Mouse (Mus musculus) limb, embryonic 14.5 days (tissue): Measurements from ENCODE around the gene Smoc1. TPM values are rescaled to one million over a fixed set of nuclear protein-coding genes. Genes with fewer than 3 reads are reported as not detected.

Experiments used
- ATAC-seq: fragments of 200-750 bp; cut with Nextera tagmentation; 2 replicates; pipeline ENCODE4 v1.8.0; 2017; ENCODE audit warnings: low read depth, moderate number of reproducible peaks, moderate TSS enrichment; ENCODE audit not compliant: low FRiP score
- DNase-seq: peaks from one replicate; pipeline ENCODE4 v3.0.0-alpha.2; 2015; ENCODE audit warnings: low spot score
- H3K27ac ChIP-seq: fragments of 300-500 bp; sonication (generic); replicated peaks from 2 replicates; pipeline ENCODE4 v1.5.1; 2014; ENCODE audit warnings: low read depth, mild to moderate bottlenecking, low read length, moderate library complexity, mixed read lengths
- H3K27me3 ChIP-seq: fragments of 300-500 bp; sonication (generic); 2 replicates; pipeline ENCODE4 v1.6.1; 2014; ENCODE audit warnings: low read length, mixed read lengths; ENCODE audit not compliant: control insufficient read depth, insufficient read depth
- H3K36me3 ChIP-seq: fragments of 300-500 bp; sonication (generic); 2 replicates; pipeline ENCODE4 v1.6.1; 2014; ENCODE audit warnings: mild to moderate bottlenecking, low read length, moderate library complexity, mixed read lengths; ENCODE audit not compliant: control insufficient read depth, insufficient read depth
- H3K4me1 ChIP-seq: fragments of 300-500 bp; sonication (generic); 2 replicates; pipeline ENCODE4 v1.6.1; 2014; ENCODE audit warnings: antibody characterized with exemption, low read length, mixed read lengths; ENCODE audit not compliant: control insufficient read depth, insufficient read depth
- H3K4me2 ChIP-seq: fragments of 300-500 bp; sonication (generic); replicated peaks from 2 replicates; pipeline ENCODE4 v1.6.1; 2014; ENCODE audit warnings: low read depth, mild to moderate bottlenecking, low read length, moderate library complexity; ENCODE audit not compliant: severe bottlenecking
- H3K4me3 ChIP-seq: fragments of 300-500 bp; sonication (generic); replicated peaks from 2 replicates; pipeline ENCODE4 v1.5.1; 2014; ENCODE audit warnings: low read length
- H3K9ac ChIP-seq: fragments of 300-500 bp; sonication (generic); 2 replicates; pipeline ENCODE4 v1.6.1; 2014; ENCODE audit warnings: mild to moderate bottlenecking, low read depth, low read length, moderate library complexity; ENCODE audit not compliant: severe bottlenecking
- H3K9me3 ChIP-seq: fragments of 300-500 bp; sonication (generic); 2 replicates; pipeline ENCODE4 v1.6.1; 2016; ENCODE audit warnings: low read length; ENCODE audit not compliant: control insufficient read depth
- POLR2A ChIP-seq: fragments of 200-500 bp; IDR thresholded peaks from 2 replicates; pipeline ENCODE4 v1.8.0; 2012; ENCODE audit warnings: inconsistent platforms, mild to moderate bottlenecking, moderate library complexity, borderline replicate concordance; ENCODE audit not compliant: insufficient read depth, insufficient read length; ENCODE audit errors: extremely low read depth
- WGBS: fragments of 180-500 bp; shearing (Covaris S2); extraction: QIAGEN DNeasy Blood & Tissue Kit; methylation state at CpG from one replicate; pipeline ENCODE4 v1.1.7; 2014; 5-methylcytosine and 5-hydroxymethylcytosine counted together
- polyA plus RNA-seq, 2 experiments: library from polyadenylated mRNA; depleted of rRNA in 1 of 2; stranded (reverse) in 1 of 2; unstranded in 1 of 2; fragments of >200 nt; fragmentation: Nextera tagmentation in 1 of 2; extraction: Ambion mirVana in 1 of 2; gene quantifications; 2 replicates each; pipeline versions ENCODE4 v1.2.1 to v1.2.3; 2012 to 2014

The Smoc1 gene
- polyA plus RNA-seq, 2 experiments, result 8.1 to 16.3 TPM

DNA sequence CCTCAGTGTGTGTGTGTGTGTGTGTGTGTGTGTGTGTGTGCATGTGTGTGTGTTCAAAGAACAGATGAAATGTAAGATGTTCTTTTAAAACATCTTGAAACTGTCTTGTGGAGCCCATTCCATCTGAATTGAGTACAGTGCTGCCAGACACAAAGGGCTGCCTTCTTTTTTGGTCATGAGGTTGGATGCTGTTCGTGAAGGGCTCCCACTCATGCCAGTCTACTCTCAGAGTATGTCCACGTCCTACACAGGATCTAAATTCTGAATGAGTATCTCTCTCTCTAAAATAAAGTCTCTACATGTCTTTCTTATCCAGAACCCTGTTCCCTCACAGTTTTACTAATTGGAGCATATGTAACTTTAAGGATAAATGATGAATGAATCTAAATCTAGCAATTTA lies 182.0 kb downstream of the Smoc1 start:
- no peak for TF ChIP-seq POLR2A
- no peak for ATAC-seq
- WGBS, result 55% methylated on average over 2 of the region's 2 CpGs

DNA sequence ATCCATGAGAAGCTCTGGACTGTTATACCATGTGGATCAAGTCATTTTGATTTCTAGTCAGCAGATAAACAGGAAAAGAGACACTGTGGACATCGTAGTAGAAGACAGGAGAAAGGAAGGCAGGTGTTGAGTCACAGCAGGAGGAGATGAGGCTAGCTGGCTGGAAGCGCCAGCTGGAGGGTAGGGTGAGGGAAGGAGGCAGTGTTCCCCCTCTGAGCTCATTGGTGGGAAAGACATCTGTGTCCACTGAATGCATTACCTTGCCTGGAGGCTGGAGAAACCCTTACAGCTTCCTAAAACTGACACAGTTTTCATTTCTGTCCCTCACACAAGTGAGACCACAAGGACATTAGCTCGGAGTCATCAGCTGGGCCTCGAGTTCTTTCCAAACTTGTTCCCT lies 192.7 kb downstream of the Smoc1 start:
- Histone ChIP-seq H3K4me2 (no peak overlapping the region), H3K27ac (no peak overlapping the region), H3K4me1 (no peaks in the 10 kb centered on the region), H3K4me3 (no peak overlapping the region), H3K36me3 (no peaks in the 10 kb centered on the region), H3K27me3 (no peaks in the 10 kb centered on the region), H3K9ac (no peak overlapping the region), H3K9me3 (no peaks in the 10 kb centered on the region)
- TF ChIP-seq POLR2A, result no peak
- ATAC-seq (no peak), DNase-seq (no peak)
- WGBS, result 70% methylated on average over 4 of the region's 4 CpGs

More for the DNA sequence above, 182.0 kb downstream of the Smoc1 start:
- Histone ChIP-seq H3K9ac (no peak overlapping the region), H3K27me3 (no peaks in the 10 kb centered on the region), H3K27ac (no peak overlapping the region), H3K36me3 (no peaks in the 10 kb centered on the region), H3K4me2 (no peak overlapping the region), H3K4me3 (no peak overlapping the region), H3K4me1 (no peaks in the 10 kb centered on the region), H3K9me3 (no peaks in the 10 kb centered on the region)
- DNase-seq, result no peak

DNA sequence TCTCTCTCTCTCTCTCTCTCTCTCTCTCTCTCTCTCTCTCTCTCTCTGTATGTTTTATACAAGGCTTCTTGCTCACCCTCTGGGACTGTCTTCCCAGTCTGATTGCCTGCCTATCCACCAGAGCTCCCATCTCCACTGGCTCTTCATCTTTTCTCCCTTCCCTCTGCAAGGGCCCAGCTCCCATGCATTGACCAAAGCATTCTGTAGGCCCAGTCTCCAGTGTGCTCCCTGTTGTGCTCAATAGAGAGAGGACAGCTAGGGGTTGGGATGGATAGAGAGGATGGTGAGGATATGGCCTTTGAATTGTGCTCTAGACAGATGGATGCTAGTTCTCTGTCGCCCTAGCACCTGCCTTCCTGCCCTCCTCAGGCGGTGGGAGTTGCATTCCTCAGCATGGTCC lies 196.7 kb downstream of the Smoc1 start:
- ATAC-seq (no peak), DNase-seq (no peak)
- no peak for TF ChIP-seq POLR2A
- Histone ChIP-seq H3K27ac (no peak overlapping the region), H3K27me3 (no peaks in the 10 kb centered on the region), H3K4me2 (no peak overlapping the region), H3K4me3 (no peak overlapping the region), H3K9me3 (no peaks in the 10 kb centered on the region), H3K36me3 (no peaks in the 10 kb centered on the region), H3K9ac (no peak overlapping the region), H3K4me1 (no peaks in the 10 kb centered on the region)
- 77% methylated on average over 2 of the region's 2 CpGs for WGBS

DNA sequence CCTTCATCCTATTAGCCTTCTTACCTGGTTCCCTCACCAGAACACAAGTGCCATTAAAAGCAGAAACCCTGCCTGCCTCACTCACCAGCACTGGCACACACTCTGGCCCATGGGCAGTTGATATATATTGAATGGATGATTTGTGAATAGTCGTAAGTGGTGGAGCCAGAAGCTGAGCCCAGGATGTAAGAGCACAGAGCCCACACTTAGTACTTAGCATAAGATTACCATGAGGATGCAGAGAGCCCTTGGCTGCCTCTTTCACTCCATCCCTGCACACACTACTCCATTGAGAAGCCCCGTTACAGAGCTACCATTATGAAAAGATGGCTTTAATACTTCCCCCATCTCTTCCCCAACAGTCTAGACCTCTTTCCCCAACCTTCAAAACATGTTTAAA lies 198.2 kb downstream of the Smoc1 start:
- WGBS, result 64% methylated on average over 2 of the region's 2 CpGs
- Histone ChIP-seq H3K27me3 (no peaks in the 10 kb centered on the region), H3K27ac (no peak overlapping the region), H3K4me1 (no peaks in the 10 kb centered on the region), H3K9me3 (no peaks in the 10 kb centered on the region), H3K4me3 (no peak overlapping the region), H3K4me2 (no peak overlapping the region), H3K9ac (no peak overlapping the region), H3K36me3 (no peaks in the 10 kb centered on the region)
- TF ChIP-seq POLR2A, result no peak
- DNase-seq, result no peak
- ATAC-seq, result no peak

DNA sequence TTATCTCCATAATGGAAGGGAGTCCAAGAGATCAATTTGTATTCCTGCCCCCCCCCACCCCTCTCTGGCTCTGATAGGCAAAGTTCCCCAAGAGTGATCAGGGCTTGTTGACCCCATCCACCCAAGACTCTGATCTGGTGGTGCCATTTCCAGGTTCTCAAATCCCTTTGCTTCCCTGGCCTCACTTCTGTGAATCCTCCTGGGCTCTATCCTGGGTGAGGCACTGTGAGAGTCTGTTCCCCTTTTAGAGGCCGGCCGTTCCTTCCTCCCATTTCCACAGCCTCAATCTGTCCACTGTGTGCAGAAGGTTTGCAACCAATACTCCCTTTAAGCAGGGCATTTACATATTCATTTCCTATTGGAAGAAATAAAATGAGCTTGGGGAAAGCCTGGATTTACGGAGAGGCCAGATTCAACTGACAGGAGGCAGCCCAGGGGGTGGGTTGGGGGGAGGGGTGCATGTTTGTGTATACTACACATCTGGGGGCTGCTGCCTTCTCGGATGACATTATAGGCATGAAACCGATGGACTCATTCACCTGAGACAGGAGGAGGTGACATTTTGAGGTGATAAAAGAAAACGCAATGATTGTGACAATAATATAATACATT lies 199.5 kb downstream of the Smoc1 start:
- DNase-seq, result no peak
- WGBS, result 27% methylated on average over 6 of the region's 6 CpGs

DNA sequence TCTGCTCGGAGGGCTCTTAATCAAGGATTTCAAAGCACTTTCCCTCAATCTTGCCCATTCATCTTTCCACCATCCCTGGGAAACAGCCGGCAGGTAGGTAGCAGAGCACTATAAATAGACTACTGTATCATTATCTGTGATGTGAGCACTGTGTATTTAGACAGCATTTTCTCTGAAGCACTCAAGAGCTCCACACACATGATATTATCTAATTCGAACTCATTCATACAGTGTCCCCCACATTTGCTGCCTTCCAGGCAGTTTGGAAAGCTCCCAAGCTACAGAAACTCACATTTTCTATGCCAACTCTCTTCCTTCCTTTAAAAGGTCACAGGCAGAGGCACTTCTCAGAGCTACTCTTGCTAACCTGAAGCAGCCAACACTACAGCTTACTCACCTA lies 200.0 kb downstream of the Smoc1 start:
- no peaks in the 10 kb centered on the region for H3K4me1 ChIP-seq
- DNase-seq, result no peak
- WGBS, result 71% methylated on average over 3 of the region's 3 CpGs
- H3K9me3 ChIP-seq, result no peaks in the 10 kb centered on the region
- TF ChIP-seq POLR2A, result no peak
- H3K4me2 ChIP-seq, result no peak overlapping the region
- H3K4me3 ChIP-seq, result no peak overlapping the region
- no peaks in the 10 kb centered on the region for H3K27me3 ChIP-seq
- no peak overlapping the region for H3K27ac ChIP-seq
- no peak for ATAC-seq
- H3K9ac ChIP-seq, result no peak overlapping the region
- H3K36me3 ChIP-seq, result no peaks in the 10 kb centered on the region

More for the DNA sequence above, 199.5 kb downstream of the Smoc1 start:
- Histone ChIP-seq H3K4me3 (no peak overlapping the region), H3K36me3 (no peaks in the 10 kb centered on the region), H3K4me2 (no peak overlapping the region), H3K27me3 (no peaks in the 10 kb centered on the region), H3K9ac (no peak overlapping the region), H3K27ac (no peak overlapping the region), H3K4me1 (no peaks in the 10 kb centered on the region), H3K9me3 (no peaks in the 10 kb centered on the region)
- ATAC-seq, result no peak
- TF ChIP-seq POLR2A, result no peak
